Comparison of ENCODE assay signal across 23 mouse cellular contexts in genomic region chr12:79320895-79321294, GRCm38 (mm10). TPM values are rescaled to one million over a fixed set of nuclear protein-coding genes. Genes with fewer than 3 reads are reported as not detected.
DNase-seq lines count a peak whose midpoint lies in the region; ATAC-seq and TF ChIP-seq lines count a peak whose summit lies in the region.
"Had no signal": no experiment of that assay in that cellular context is flagged by ENCODE, and none has a peak within 500 bp of the region (broad histone marks: within the 10 kb centered on the region; RNA-seq: fewer than 3 reads in every experiment).

No protein-coding gene starts in this region.

- H3K4me1 ChIP-seq in testis, adult 2 months (ENCODE audit: control insufficient read depth, insufficient read depth, low read length): no peaks in the 10 kb centered on the region
- H3K4me1 ChIP-seq: forebrain, embryonic 15.5 days; heart, embryonic 15.5 days; hindbrain, embryonic 10.5 days; liver, embryonic 13.5 days; midbrain, embryonic 10.5 days; neural tube, embryonic 13.5 days had no signal

- no peaks in the 10 kb centered on the region for H3K27me3 ChIP-seq in testis, adult 2 months (ENCODE audit: control insufficient read depth, insufficient read depth, low read length)
- H3K27me3 ChIP-seq: forebrain, embryonic 15.5 days; heart, embryonic 15.5 days; liver, embryonic 13.5 days; neural tube, embryonic 13.5 days had no signal

- DNase-seq in heart, adult 11 months: peak; percentile 90
- no peak for DNase-seq in heart, adult 9 months (ENCODE audit: low spot score in 2 of 2)
- DNase-seq in testis, postnatal 14 days (ENCODE audit: low spot score): no peak
- DNase-seq in gastrocnemius, adult 18-20 months (ENCODE audit: low spot score): no peak
- no peak for DNase-seq in right cerebral cortex, adult 18-20 months
- DNase-seq in lung, postnatal 14 days: no peak
- DNase-seq: cerebellum, adult 11-12 months; cerebellum, postnatal 36 days; heart, adult 18-20 months; kidney, adult 8-10 months; kidney, postnatal 36 days; layer of hippocampus, postnatal 36 days; left cerebral cortex, postnatal 4 days; liver, embryonic 13.5 days; right cerebral cortex, postnatal 4 days had no signal

- ATAC-seq in megakaryocyte, adult 5-6 weeks (ENCODE audit: poor library complexity, severe bottlenecking): peak; percentile 98
- ATAC-seq: forebrain, embryonic 15.5 days had no signal

- no peak for TF ChIP-seq CTCF in testis, adult 2 months (IDR thresholded peaks at IDR 0.05; ENCODE audit: control insufficient read depth, insufficient read depth, insufficient replicate concordance, low read depth, low read length)

- H3K36me3 ChIP-seq in testis, adult 2 months (ENCODE audit: control insufficient read depth, insufficient read depth, low read length): no peaks in the 10 kb centered on the region
- H3K36me3 ChIP-seq: forebrain, embryonic 15.5 days; heart, embryonic 15.5 days; hindbrain, embryonic 10.5 days; neural tube, embryonic 13.5 days had no signal

- peak overlapping the region; percentile 52 for H3K4me3 ChIP-seq in testis, adult 2 months (ENCODE audit: control insufficient read depth, low read depth, low read length)
- H3K4me3 ChIP-seq: erythroblast, embryonic 14.5 days; forebrain, embryonic 15.5 days; heart, embryonic 15.5 days; hindbrain, embryonic 10.5 days; liver, embryonic 13.5 days; midbrain, embryonic 10.5 days; neural tube, embryonic 13.5 days had no signal

- H3K27ac ChIP-seq in testis, adult 2 months (ENCODE audit: control insufficient read depth, insufficient read depth, low read depth, low read length): no peak overlapping the region
- H3K27ac ChIP-seq: forebrain, embryonic 15.5 days; heart, embryonic 15.5 days; hindbrain, embryonic 10.5 days; liver, embryonic 13.5 days; midbrain, embryonic 10.5 days; neural tube, embryonic 13.5 days had no signal

- no peak for TF ChIP-seq POLR2A in testis, adult 2 months (IDR thresholded peaks at IDR 0.05; ENCODE audit: control insufficient read depth, low read depth, low read length)

RNA-seq across cellular contexts. Expression of gene Rad51b, which starts 23.8 kb away (rescaled TPM):
- polyA plus RNA-seq in testis, adult 2 months (2012; rRNA removed): 1.9 and 2.7 TPM in 2 replicates
- 3.2 and 5.9 TPM in 2 replicates for total RNA-seq in megakaryocyte, adult 5-6 weeks (2015)
- 7.1 TPM in 2 replicates for total RNA-seq in megakaryocyte, adult 5-6 weeks (2017)
- total RNA-seq in gastrocnemius, adult 18-20 months (2021): under 1 TPM; 0.17 to 0.23 TPM

RNA-seq across cellular contexts. Expression of gene Zfyve26, which starts 24.8 kb away (rescaled TPM):
- polyA plus RNA-seq in testis, adult 2 months (2012; rRNA removed): 10.6 and 11.2 TPM in 2 replicates
- total RNA-seq in megakaryocyte, adult 5-6 weeks (2015): 27.2 and 41.6 TPM in 2 replicates
- total RNA-seq in megakaryocyte, adult 5-6 weeks (2017): 19.7 and 29.1 TPM in 2 replicates
- 10 to 100 TPM; 14.4 to 15.5 TPM for total RNA-seq in gastrocnemius, adult 18-20 months (2021)
